ENCODE assay signal across 31 mouse cellular contexts in the genomic region with DNA sequence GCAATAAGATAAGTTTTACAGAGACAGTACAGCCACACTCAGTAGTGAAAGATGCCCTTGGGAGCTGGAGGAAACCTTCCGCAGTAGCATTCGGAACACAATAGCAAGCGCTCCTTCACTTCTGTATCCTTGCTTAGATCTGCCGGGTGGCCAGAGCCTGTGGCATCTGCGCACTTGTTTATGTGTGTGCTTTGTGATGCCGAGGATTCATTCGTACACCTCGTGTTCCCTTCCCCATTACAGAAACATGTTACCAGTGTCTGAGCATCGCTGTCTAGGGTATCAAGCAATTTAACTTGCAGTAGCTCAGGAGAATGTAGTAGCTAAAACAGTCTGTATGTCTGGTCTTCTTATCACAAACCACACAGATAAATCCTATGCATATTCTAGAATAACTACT.
"Had no signal": no experiment of that assay in that cellular context is flagged by ENCODE, and none has a peak within 500 bp of the region (broad histone marks: within the 10 kb centered on the region; RNA-seq: fewer than 3 reads in every experiment).

No protein-coding gene starts in this region.

- DNase-seq: left cerebral cortex, postnatal 4 days; liver; liver, embryonic 13.5 days; liver, postnatal 0 days; lung, adult 18-20 months; lung, adult 2 months; lung, embryonic 14.5 days; lung, postnatal 10 days; lung, postnatal 14 days; lung, postnatal 36 days; lung, postnatal 4 days; midbrain, embryonic 14.5 days had no signal

- H3K4me1 ChIP-seq: limb, embryonic 10.5 days; limb, embryonic 12.5 days; limb, embryonic 13.5 days; limb, embryonic 15.5 days; liver, embryonic 12.5 days; liver, embryonic 13.5 days; liver, embryonic 15.5 days; lung, embryonic 15.5 days; megakaryocyte, embryonic 14.5 days; midbrain, embryonic 10.5 days; midbrain, embryonic 12.5 days; midbrain, embryonic 15.5 days; neural tube, embryonic 12.5 days had no signal

- H3K9me3 ChIP-seq: limb, embryonic 10.5 days; liver, embryonic 12.5 days; liver, embryonic 13.5 days; liver, embryonic 15.5 days; lung, embryonic 15.5 days; midbrain, embryonic 15.5 days had no signal

- H3K27me3 ChIP-seq: limb, embryonic 12.5 days; limb, embryonic 13.5 days; limb, embryonic 15.5 days; liver, embryonic 12.5 days; liver, embryonic 13.5 days; liver, embryonic 15.5 days; lung, embryonic 15.5 days; megakaryocyte, embryonic 14.5 days; midbrain, embryonic 12.5 days; midbrain, embryonic 15.5 days; neural tube, embryonic 12.5 days had no signal

- H3K9ac ChIP-seq: limb, embryonic 12.5 days; limb, embryonic 13.5 days; limb, embryonic 15.5 days; liver, embryonic 12.5 days; liver, embryonic 13.5 days; liver, embryonic 14.5 days; liver, embryonic 15.5 days; liver, postnatal 0 days; lung, embryonic 14.5 days; lung, embryonic 15.5 days; midbrain, embryonic 12.5 days; midbrain, embryonic 15.5 days; neural tube, embryonic 12.5 days had no signal

- ATAC-seq: liver, embryonic 12.5 days; liver, postnatal 0 days; lung, postnatal 0 days; midbrain, embryonic 15.5 days; midbrain, embryonic 16.5 days had no signal

- H3K4me3 ChIP-seq: left cerebral cortex, adult 2 months; limb, embryonic 10.5 days; limb, embryonic 12.5 days; limb, embryonic 13.5 days; limb, embryonic 15.5 days; liver, embryonic 12.5 days; liver, embryonic 13.5 days; liver, embryonic 15.5 days; lung, embryonic 15.5 days; megakaryocyte, embryonic 14.5 days; midbrain, embryonic 10.5 days; midbrain, embryonic 12.5 days; midbrain, embryonic 15.5 days; myocyte; neural tube, embryonic 12.5 days had no signal

- H3K4me2 ChIP-seq: limb, embryonic 12.5 days; limb, embryonic 13.5 days; limb, embryonic 15.5 days; liver, embryonic 11.5 days; liver, embryonic 12.5 days; liver, embryonic 13.5 days; liver, embryonic 15.5 days; lung, embryonic 14.5 days; lung, embryonic 15.5 days; midbrain, embryonic 12.5 days; midbrain, embryonic 15.5 days; neural tube, embryonic 12.5 days had no signal

- H3K27ac ChIP-seq: left cerebral cortex, adult 2 months; limb, embryonic 10.5 days; limb, embryonic 12.5 days; limb, embryonic 13.5 days; limb, embryonic 15.5 days; liver, embryonic 12.5 days; liver, embryonic 13.5 days; liver, embryonic 14.5 days; liver, embryonic 15.5 days; lung, embryonic 15.5 days; macrophage; midbrain, embryonic 10.5 days; midbrain, embryonic 12.5 days; midbrain, embryonic 15.5 days; neural tube, embryonic 12.5 days had no signal
